Mouse (Mus musculus) lung, postnatal 0 days (tissue): ENCODE results near the gene Pparg.

Experiments
- CTCF ChIP-seq: IDR thresholded peaks from 2 replicates; pipeline ENCODE4 v1.5.1; 2016; ENCODE audit warnings: antibody characterized with exemption, mild to moderate bottlenecking
- EP300 ChIP-seq: IDR thresholded peaks from 2 replicates; pipeline ENCODE4 v1.6.1; 2016; ENCODE audit warnings: antibody characterized with exemption, mild to moderate bottlenecking, control low read depth

GRCm38 (mm10) chr6:115466601-115467000 is 105.8 kb downstream of the Pparg start:
- TF ChIP-seq CTCF (no peak), EP300 (no peak)
